Mouse (Mus musculus) layer of hippocampus, adult 8-10 months (tissue): ENCODE results near the gene Sh3kbp1. TPM values are rescaled to one million over a fixed set of nuclear protein-coding genes. Genes with fewer than 3 reads are reported as not detected.

ENCODE experiments used
- DNase-seq, 2 experiments: peaks; one replicate each; pipeline ENCODE4 v3.0.0; 2022; ENCODE audit warnings: low spot score in 2 of 2
- total RNA-seq, 4 experiments: library from RNA; stranded (reverse); gene quantifications; 2 replicates each; pipeline ENCODE4 v1.2.4; 2022

The Sh3kbp1 gene
- total RNA-seq, 4 experiments from 2014 or later, result 36.8 to 41.6 (median 37.9) TPM

- no peak for DNase-seq
Measured at GRCm38 (mm10) chrX:159735513-159736099, 108.5 kb downstream of the Sh3kbp1 start.

- no peak for DNase-seq
Measured at GRCm38 (mm10) chrX:159737344-159737743, 110.3 kb downstream of the Sh3kbp1 start.

DNA sequence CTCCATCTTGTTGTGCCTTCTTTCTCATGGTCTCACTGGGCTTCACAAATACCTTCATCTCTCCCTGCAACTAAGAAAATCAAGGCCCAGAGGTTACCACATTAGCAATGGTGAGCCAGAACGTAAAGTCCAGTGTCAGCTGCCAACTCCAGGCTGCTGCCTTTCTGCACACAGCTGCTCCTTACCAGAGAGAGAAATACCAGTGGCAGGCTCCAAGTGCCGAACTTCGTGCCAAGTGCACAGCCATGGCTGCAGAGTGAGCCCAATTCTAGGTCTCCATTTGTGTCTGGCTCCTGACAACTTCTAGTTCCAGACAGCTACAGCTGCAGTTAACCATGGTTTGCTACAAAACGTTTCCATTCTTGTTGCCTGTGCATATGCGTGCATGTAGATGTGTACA, 117.0 kb downstream of the Sh3kbp1 start:
- DNase-seq, result no peak

DNA sequence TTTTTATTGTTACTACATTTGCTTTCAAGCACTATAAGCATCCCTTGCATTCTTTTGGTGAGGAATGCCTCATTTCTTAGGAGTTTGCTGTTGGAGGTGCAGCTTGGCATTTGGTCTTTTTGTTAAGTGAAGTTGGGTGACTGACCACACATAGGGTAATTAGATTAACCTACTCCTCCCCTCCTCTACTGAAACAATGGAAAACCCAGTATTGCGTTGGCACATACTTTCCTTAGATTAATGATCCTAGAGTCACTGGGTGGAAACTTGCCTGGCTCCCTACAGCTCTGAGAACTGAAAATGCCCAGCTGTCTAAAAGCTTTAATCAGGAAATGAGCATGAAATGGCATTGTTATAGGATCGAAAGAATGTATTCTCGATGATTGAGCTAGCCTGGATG, 117.5 kb downstream of the Sh3kbp1 start:
- no peak for DNase-seq

- DNase-seq, result peak in 1 of 2 experiments; percentile 23
Measured at GRCm38 (mm10) chrX:159751834-159752233, 124.8 kb downstream of the Sh3kbp1 start.

DNA sequence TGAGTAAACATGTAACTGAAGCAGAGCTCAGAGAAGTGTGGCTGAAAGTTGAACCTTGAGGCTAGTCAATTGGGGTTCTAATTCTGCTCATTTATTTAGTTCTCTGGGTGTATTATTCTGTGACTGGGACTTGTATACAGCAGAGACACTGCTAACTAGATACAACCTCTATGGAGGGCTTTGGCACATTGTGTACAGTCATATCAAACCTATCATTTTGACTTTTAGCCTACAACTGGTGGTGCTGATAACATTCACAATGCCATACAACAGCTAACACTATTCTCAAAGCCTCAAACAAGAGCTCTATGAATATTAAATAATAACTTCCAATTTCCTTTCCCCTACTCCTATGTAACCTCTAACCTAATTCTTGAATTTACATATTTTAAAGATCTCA, 129.2 kb downstream of the Sh3kbp1 start:
- DNase-seq, result no peak

DNA sequence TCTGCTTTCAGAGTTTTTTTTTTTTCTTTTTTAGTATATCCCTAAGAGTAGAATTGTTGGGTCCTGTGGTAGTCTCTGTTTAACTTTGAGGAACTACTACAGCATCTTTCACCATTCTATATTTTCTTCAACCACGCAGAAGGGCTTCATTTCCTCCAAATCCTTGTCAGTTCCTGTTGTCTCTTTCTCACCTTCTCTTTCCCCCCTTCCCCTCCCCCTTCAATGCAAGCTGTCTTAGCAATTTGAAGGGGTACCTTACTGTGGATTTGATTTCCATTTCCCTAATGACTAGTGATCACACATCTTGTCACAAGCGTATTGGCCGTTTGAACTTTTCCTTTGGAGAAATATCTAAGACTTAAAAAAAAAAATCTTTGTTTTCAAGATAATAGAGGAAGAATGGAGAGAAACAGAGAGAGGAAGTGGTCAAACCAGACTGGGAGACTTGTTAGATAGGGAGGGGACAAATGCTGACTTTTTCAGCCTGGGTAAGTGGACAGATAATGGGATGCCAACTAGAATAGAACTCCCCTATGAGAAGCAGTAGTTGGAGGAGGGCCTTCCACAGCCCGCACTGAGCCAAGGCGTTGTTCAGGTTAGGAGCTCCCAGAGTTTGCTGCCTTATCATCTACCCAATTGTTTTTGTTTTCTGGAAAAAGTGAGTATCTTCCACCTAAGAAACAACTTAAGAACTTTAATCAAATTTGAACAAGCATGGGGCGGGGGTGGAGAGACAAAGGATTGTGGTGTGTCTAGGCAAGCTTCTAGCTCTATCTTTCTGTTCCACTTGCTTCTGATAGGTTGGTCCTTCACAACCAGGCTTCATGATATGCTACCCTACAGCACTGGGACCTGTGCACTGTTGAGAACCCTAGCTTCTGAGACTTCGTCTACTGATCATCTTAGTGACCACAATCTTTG, 130.1 kb downstream of the Sh3kbp1 start:
- no peak for DNase-seq

- DNase-seq, result no peak
Measured at GRCm38 (mm10) chrX:159757854-159758540, 130.9 kb downstream of the Sh3kbp1 start.

DNA sequence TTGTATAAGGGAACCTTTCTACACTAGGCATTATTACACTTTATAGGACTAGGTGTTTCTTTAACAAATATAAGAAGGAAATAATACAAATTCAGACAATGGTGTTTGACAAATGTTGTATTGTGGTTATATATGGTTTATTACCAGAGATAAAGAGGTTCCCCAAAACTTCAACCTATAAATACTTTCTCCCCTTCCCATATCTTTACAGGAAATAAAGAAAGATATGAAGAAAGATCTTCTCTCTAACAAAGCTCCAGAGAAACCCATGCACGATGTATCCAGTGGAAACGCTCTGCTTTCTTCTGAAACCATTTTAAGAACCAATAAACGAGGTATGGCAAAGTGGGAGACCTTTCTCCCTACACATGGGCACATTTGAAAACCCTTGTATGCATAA, 136.7 kb downstream of the Sh3kbp1 start:
- no peak for DNase-seq

GRCm38 (mm10) chrX:159765850-159766249, 138.8 kb downstream of the Sh3kbp1 start:
- DNase-seq, result no peak

DNA sequence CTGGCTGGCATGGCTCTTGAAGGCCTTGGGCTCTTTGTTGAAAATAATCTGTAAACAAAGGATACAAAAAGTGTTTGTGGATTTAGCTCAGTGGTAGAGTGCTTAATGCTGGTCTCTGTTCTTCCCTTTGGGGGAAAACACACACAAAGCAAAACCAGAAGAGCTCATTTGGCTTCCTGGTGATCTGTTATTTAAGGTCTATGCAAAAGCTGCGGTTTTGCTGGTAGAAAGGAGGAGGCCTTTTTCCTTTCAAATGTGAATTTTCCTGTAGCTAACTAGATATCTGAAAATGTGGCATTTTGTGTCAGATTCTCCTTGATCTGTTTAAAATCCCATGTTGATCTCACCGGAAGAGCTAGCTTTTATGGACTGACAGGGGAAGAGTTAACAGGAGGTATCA, 141.9 kb downstream of the Sh3kbp1 start:
- no peak for DNase-seq

DNA sequence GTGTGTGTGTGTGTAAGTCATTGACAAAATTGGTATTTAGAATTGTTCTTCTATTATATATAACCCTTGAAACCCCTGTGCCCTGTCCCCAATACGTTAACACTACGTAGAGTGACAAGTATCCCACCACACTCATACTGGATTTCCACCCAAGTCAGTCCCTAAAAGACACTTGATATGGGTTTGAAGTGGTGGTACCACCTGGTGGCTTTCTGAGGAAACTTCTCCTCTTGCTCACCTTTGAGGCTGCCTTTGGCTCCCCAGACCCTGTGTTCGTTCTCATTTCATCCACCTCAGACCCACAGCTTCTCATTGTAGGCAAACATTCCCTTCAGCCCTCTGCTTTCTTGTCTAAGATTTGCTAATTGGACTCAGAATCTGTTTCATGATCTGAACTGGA, 142.7 kb downstream of the Sh3kbp1 start:
- no peak for DNase-seq

DNA sequence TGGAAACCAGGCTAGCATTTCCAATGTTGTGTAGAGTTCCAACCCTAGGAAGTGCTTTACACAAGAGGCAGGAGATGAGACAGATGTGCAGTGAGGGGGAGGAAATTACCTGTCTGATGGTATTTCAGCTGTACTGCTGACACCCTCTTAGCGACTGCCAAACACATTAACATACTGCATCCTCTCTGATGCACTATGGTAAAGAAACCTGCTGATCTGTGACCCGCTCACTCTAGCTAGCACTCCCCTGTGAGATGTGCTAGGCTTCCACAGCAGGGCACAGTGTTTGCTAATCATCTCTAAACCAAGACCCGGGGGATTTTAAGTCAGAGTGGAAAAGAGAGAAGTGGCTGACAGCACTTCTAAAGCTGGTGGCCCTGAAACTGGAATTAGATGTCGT, 145.1 kb downstream of the Sh3kbp1 start:
- DNase-seq, result no peak

- no peak for DNase-seq
Measured at GRCm38 (mm10) chrX:159775042-159775441, 148.0 kb downstream of the Sh3kbp1 start.

- no peak for DNase-seq
Measured at GRCm38 (mm10) chrX:159778787-159779186, 151.7 kb downstream of the Sh3kbp1 start.

- DNase-seq, result no peak
Measured at GRCm38 (mm10) chrX:159790516-159790915, 163.4 kb downstream of the Sh3kbp1 start.

GRCm38 (mm10) chrX:159795603-159796002, 168.5 kb downstream of the Sh3kbp1 start:
- DNase-seq, result no peak

- no peak for DNase-seq
Measured at GRCm38 (mm10) chrX:159804371-159804770, 177.3 kb downstream of the Sh3kbp1 start.

DNA sequence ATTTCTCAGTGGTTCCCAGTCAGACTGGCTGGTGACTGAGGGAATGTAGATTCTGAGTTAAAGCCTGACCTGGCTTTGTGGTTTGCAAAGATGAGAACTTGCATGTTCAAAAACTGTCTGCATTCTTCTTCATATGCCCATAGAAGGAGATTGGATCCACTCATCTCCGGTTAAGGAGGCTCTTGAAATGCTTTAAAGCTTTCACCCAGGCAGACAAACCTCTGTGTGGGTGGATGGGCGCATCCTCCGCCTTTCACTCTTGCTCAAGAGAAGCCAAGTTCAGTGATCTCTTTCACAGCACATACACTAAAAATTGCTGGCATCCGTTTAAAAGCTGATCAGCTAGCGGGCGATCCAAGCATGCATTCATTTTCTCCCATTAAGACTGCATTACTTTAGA, 182.4 kb downstream of the Sh3kbp1 start:
- DNase-seq, result no peak

DNA sequence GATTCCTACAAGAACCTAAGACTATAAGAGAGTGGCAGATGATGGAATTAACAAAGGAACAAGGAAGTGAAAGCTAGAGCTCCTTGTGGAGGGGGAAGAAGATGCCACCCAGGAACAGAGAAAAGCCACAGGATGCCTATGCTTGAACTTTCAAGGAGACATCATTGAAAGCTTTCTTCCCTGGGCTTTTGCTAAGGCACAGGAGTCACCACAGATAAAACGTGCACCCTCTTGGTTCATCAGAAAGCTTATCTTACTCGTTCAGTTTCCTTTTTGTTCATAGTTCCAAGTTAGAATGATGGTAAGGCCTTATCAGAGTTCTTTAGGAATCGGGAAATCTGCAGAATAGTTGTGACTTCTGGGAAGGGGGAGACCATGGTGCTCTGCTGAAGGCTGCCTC, 183.4 kb downstream of the Sh3kbp1 start:
- no peak for DNase-seq

- no peak for DNase-seq
Measured at GRCm38 (mm10) chrX:159817508-159817907, 190.4 kb downstream of the Sh3kbp1 start.

DNA sequence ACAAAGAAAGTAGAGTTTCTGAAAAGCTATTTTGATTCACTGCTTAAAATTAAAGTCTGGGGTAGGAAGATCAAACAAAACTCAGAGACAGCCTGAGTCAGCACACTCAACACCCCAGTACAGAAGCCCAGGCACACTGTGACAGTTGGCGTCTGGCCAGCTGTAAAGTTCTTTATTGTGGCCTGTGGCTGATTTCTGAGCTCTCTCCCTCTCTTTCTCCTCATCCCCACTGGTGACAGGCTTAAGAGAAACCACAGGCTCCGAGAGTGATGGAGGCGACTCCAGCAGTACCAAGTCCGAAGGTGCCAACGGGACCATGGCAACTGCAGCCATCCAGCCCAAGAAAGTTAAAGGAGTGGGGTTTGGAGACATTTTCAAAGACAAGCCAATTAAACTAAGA, 201.1 kb downstream of the Sh3kbp1 start:
- no peak for DNase-seq
